Mouse (Mus musculus): ENCODE results near the gene Eno1.

Eno1 gene

GRCm38 (mm10) chr4:150226818-150227688 is 9.5 kb upstream of the Eno1 start:
- DNase-seq (ENCODE audit: low read depth, low spot score): no peak

DNA sequence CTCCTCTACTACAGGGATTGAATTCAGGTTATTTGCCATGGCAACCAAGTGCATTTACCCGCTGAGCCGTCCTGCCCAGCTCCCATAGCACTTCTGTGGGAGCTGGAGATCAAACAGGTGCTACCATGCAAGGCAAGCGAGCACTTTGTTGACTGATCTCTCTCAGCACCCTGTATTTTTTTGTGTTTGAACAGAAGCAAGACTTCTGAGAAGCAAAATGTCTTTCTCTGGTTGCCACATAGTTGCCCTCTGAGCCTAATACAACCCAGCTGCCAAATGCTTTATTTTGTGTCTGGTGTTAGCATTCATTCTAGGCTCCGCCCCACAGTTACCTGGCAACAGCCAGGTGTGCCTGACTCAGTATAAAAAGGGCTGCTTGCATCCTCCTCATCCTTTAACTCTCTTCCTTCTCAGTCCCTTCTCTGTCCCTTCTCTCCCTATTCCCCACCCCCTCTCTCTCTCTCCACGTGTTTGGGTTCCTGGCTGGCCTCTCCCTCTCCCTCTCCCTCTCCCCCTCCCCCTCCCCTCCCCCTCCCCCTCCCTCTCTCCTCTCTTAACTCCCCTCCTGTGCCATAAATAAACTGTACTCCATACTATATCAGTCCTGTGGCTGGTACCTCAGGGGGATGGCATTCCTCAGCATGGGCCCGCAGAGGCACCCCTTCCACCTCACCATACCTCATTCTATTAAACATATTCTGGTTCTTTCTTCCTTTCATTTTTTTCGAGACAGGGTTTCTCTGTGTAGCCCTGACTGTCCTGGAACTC is 7.8 kb upstream of the Eno1 start:
- DNase-seq (ENCODE audit: low read depth, low spot score): no peak

- no peak for DNase-seq (ENCODE audit: low read depth, low spot score)
Measured at GRCm38 (mm10) chr4:150229747-150230390, 6.7 kb upstream of the Eno1 start.

- DNase-seq (ENCODE audit: low read depth, low spot score): no peak
Measured at GRCm38 (mm10) chr4:150230460-150231407, 5.8 kb upstream of the Eno1 start.

DNA sequence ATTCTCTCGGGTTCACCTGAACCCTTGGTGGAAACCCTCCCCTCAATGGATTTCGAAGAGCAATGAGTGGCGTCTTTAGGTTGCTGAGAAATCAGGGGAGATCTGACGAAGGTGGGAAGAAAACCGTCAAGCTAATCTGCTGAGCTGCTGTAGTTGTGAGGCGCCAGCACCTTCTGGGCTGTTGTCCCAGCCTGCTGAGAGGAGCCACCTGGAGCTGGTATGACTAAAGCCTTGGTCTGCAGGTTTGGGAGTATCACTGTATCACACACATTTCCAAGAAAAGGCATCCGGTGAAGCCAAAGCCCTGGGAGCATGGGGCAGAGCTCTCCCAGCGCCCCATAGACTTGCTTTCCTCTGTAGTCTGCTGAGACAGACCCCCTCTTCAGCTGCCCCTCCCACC is 4.7 kb upstream of the Eno1 start:
- no peak for DNase-seq (ENCODE audit: low read depth, low spot score)

GRCm38 (mm10) chr4:150234599-150235327 is 1.8 kb upstream of the Eno1 start:
- DNase-seq (ENCODE audit: low read depth, low spot score): no peak

- DNase-seq (ENCODE audit: low read depth, low spot score): no peak
Measured at GRCm38 (mm10) chr4:150235585-150235984, 936 bp upstream of the Eno1 start.

- DNase-seq (ENCODE audit: low read depth, low spot score): no peak
Measured at GRCm38 (mm10) chr4:150236031-150236430, 490 bp upstream of the Eno1 start.

GRCm38 (mm10) chr4:150237636-150238361 is 1.3 kb downstream of the Eno1 start:
- no peak for DNase-seq (ENCODE audit: low read depth, low spot score)

GRCm38 (mm10) chr4:150238433-150239086 is 2.0 kb downstream of the Eno1 start:
- no peak for DNase-seq (ENCODE audit: low read depth, low spot score)

DNA sequence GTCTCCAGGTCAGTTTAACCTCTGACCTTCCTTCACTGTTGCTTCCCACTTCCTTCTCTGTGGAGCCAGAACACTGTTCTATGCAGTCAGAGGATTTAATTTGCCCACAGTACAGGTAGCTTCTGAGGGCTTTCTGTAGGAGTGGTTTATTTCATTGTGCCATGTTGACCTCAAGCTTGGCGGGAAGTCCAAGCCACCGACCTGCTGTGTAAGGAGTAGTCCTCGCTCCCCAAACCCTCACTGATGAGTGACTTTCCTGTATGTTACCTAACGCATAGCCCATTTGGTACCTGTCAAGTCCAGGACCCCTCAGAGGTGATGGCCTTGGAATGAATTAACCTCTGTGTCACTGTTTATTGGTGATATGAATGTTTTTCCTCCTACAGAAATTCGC is 2.6 kb downstream of the Eno1 start:
- DNase-seq (ENCODE audit: low read depth, low spot score): no peak

DNA sequence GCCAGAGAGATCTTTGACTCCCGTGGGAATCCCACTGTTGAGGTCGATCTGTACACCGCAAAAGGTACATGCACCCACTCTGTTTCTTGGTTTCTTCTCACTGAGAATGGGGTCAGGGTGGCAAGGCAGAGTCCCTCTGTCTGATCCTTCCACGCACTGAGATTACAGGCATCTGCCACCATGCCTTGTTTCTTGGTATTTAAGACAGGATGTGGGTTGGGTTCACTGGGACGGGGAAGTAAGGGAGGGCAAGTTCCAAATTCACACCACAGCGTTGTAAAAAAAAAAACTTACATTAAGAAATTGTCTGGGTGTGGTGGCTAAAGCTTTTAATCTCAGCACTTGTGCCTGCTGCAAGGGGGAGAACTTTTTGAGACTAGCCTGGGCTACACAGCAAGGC is 3.0 kb downstream of the Eno1 start:
- DNase-seq (ENCODE audit: low read depth, low spot score): no peak

DNA sequence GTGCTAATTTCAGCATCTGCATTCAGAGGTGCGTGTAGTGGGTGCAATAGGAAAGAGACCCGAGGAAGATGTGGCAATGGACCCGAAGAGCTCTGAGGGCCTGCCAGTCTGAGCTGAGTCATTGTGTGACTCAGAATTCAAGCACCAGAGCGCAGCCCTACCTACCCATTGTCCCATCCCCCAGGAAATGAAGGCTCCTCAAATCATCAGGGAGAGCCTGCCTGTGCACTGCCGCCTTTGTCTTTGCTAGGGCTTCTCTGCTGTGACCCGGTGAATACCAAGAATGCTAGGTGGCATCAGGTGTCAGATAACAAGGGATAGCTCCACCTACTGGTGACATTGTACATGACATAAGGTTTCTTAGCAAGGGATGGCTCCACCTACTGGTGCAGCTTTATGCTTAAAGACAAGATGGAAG is 3.4 kb downstream of the Eno1 start:
- DNase-seq (ENCODE audit: low read depth, low spot score): peak; percentile 97

DNA sequence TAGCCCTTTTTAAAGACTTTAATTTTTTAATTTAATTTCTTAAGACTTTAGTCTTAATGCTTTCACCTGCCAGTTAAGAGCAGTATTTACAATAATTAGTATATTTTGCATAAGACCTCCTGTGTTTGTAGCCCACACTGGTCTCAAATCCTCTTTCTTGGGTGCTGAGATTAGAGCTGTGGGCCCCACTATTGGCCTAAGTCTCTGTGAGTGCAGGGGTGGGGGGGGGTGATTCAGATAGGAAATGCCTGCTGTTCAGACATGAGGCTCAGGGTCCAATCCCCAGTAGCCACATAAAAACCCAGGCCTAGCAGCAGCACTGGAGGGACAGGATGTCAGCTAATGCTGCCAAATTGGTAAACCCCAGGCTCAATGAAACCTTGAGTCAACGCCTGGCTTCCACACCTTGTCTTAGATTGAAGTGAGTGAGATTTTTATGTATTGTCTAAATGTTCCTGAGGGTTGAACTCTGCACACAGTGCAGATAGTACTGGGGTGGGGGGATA is 3.9 kb downstream of the Eno1 start:
- no peak for DNase-seq (ENCODE audit: low read depth, low spot score)

GRCm38 (mm10) chr4:150241708-150242107 is 5.2 kb downstream of the Eno1 start:
- no peak for DNase-seq (ENCODE audit: low read depth, low spot score)

- DNase-seq (ENCODE audit: low read depth, low spot score): no peak
Measured at GRCm38 (mm10) chr4:150242745-150243144, 6.2 kb downstream of the Eno1 start.

DNA sequence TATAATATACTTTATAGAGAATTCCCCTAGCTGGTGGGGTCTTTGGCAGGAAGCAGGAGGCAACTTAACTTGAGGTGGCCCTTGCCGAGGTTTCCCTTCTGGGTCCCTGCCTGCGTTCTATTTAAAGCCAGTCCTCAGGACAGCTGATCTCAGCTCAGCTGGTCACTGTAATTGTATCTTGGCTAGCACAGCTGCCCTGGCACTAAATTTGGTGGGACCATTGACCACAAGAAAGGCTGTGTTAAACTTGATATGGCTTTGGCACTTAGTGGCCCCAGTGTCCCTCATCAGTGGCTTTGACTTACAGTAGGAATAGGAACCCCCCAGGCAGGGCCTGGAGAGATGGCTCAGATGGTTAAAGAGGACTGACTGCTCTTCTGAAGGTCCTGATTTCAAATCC is 9.4 kb downstream of the Eno1 start:
- DNase-seq (ENCODE audit: low read depth, low spot score): no peak

DNA sequence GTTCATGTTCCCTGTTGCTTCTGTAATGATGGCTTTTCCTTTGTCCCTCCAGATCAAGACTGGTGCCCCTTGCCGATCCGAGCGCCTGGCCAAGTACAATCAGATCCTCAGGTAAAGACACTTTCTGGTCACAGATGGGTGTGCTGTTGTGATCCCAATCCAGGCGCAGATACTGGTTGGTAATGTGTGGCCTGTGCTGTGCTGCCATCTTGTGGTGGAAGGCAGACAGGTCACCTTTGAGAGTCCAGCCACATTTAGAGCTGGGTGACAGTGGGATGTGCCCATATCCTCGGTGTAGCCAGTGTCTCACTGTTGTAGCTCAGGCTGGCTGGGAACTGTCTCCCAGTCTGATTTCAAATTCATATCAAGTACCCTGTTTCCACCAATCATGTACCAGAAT is 11.5 kb downstream of the Eno1 start:
- DNase-seq (ENCODE audit: low read depth, low spot score): peak; percentile 61

- no peak for DNase-seq (ENCODE audit: low read depth, low spot score)
Measured at GRCm38 (mm10) chr4:150248917-150249316, 12.4 kb downstream of the Eno1 start.

Data from WW6 (cell line).